Mouse (Mus musculus) intestine, embryonic 15.5 days (tissue): ENCODE results near the gene Vmn1r178. TPM values are rescaled to one million over a fixed set of nuclear protein-coding genes. Genes with fewer than 3 reads are reported as not detected.
"Not testable (repeated sequence)": the region's sequence is repeated elsewhere in the genome, so short reads cannot be mapped to it uniquely, and the experiment has no call there.

Source experiments
- ATAC-seq: fragments of 200-750 bp; cut with Nextera tagmentation; 2 replicates; pipeline ENCODE4 v1.8.0; 2017; ENCODE audit warnings: moderate TSS enrichment, moderate library complexity
- H3K27ac ChIP-seq: fragments of 300-500 bp; sonication (generic); 2 replicates; pipeline ENCODE4 v1.5.1; 2015; ENCODE audit warnings: mild to moderate bottlenecking, inconsistent platforms
- H3K27me3 ChIP-seq: fragments of 300-500 bp; sonication (generic); replicated peaks from 2 replicates; pipeline ENCODE4 v1.6.1; 2015; ENCODE audit warnings: inconsistent platforms
- H3K36me3 ChIP-seq: fragments of 300-500 bp; sonication (generic); 2 replicates; pipeline ENCODE4 v1.6.1; 2015; ENCODE audit warnings: inconsistent platforms
- H3K4me1 ChIP-seq: fragments of 300-500 bp; sonication (generic); replicated peaks from 2 replicates; pipeline ENCODE4 v1.6.1; 2015; ENCODE audit warnings: inconsistent platforms
- H3K4me2 ChIP-seq: fragments of 300-500 bp; sonication (generic); replicated peaks from 2 replicates; pipeline ENCODE4 v1.6.1; 2015; ENCODE audit warnings: mild to moderate bottlenecking, inconsistent platforms
- H3K4me3 ChIP-seq: fragments of 300-500 bp; sonication (generic); replicated peaks from 2 replicates; pipeline ENCODE4 v1.5.1; 2015; ENCODE audit warnings: inconsistent platforms
- H3K9ac ChIP-seq: fragments of 300-500 bp; sonication (generic); 2 replicates; pipeline ENCODE4 v1.6.1; 2015; ENCODE audit warnings: inconsistent platforms
- H3K9me3 ChIP-seq: fragments of 300-500 bp; sonication (generic); 2 replicates; pipeline ENCODE4 v1.6.1; 2016; ENCODE audit warnings: inconsistent platforms
- WGBS: fragments of 180-500 bp; shearing (Covaris S2); methylation state at CpG from one replicate; pipeline ENCODE4 v1.1.7; 2015; 5-methylcytosine and 5-hydroxymethylcytosine counted together
- polyA plus RNA-seq: library from polyadenylated mRNA; unstranded; fragments of >200 nt; fragmentation: Nextera tagmentation; extraction: Ambion mirVana; gene quantifications from 2 replicates; pipeline ENCODE4 v1.2.1, GENCODE M21; 2015

Gene Vmn1r178
- not detected in 2 replicates for polyA plus RNA-seq

DNA sequence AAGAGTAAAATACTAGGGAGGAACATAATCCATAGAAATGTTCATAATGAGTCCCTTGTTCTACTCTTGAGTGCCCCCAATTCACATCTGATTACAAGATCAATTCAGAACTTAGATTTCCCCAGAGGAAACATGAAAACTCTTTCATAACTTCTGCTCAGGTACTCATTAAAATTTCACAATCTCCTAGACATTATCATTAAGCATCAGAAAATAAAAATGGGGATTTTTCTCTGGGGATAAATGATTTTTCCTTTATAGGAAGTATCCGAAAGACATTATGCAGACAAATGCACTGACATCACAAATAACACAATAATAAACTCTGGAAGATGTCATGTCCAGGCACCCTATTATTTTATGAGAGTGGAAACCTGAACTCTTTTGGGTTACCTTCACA is at the start of gene Vmn1r178:
Gene Vmn1r178, plus strand, starts transcription at position 301 of the 400 bp plus-strand sequence.
- Histone ChIP-seq H3K27ac (no peak within 1 kb of the TSS), H3K4me3 (no peak within 1 kb of the TSS), H3K4me1 (no peaks in the 10 kb centered on the region), H3K9ac (no peak within 1 kb of the TSS), H3K27me3 (no peaks in the 10 kb centered on the region), H3K4me2 (no peak within 1 kb of the TSS), H3K9me3 (no peaks in the 10 kb centered on the region), H3K36me3 (no peaks in the 10 kb centered on the region)
- ATAC-seq = no peak
- WGBS = 84% methylated on average over 1 of the region's 1 CpGs

DNA sequence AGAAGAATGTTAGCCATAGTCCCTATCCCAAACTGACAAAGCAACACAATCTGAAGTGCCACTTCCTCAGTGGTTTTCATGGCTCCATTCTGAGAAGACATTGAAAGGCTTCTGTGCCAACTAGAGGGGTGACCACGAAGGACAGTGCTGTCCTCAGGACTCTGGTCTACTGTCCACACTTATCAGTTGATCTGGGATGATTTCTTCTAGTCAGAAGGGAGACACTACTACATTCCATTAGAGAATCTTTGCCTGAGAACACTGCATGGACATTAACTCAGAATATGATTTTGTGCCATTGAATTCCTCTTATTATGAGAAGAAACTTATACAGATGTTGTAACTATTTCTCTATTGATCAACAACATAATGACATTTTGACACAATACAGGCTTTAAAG is 25.5 kb upstream of the Vmn1r178 start, which contains the start of gene Vmn1r177:
Gene Vmn1r177, minus strand, starts transcription at position 101 of the 400 bp plus-strand sequence.
- not testable (repeated sequence) for ATAC-seq, H3K36me3 ChIP-seq, H3K4me2 ChIP-seq, H3K27me3 ChIP-seq, H3K9me3 ChIP-seq, H3K27ac ChIP-seq, H3K4me1 ChIP-seq, H3K9ac ChIP-seq, H3K4me3 ChIP-seq
- 10% methylated on average over 1 of the region's 1 CpGs for WGBS

DNA sequence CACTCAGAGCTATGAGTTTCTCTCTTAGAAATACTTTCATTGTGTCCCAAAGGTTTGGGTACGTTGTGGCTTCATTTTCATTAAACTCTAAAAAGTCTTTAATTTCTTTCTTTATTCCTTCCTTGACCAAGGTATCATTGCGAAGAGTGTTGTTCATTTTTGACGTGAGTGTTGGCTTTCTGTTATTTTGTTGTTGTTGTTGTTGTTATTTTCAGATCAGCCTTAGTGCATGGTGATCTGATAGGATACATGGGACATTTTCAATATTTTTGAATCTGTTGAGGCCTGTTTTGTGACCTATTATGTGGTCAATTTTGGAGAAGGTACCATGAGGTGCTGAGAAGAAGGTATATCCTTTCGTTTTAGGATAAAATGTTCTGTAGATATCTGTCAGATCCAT is 14.9 kb upstream of the Vmn1r178 start:
- H3K4me3 ChIP-seq, H3K4me2 ChIP-seq, H3K9me3 ChIP-seq, H3K9ac ChIP-seq, H3K27ac ChIP-seq, H3K27me3 ChIP-seq, H3K4me1 ChIP-seq, ATAC-seq, H3K36me3 ChIP-seq: not testable (repeated sequence)
- WGBS = 62% methylated on average over 4 of the region's 4 CpGs

DNA sequence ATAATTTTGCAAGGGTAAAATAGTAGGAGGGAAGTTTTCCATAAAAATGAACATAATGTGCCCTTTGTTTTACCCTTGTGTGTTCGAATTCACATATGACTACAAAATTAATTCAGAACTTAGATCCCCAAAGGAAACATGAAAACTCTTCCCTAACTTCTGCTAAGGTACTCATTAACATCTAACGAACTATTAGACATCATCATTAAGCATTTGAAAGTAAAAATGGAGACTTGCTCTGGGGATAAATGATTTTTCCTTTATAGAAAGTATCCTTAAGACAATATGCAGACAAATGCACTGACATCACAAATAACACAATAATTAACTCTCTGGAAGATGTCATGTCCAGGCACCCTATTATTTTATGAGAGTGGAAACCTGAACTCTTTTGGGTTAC is 34.9 kb downstream of the Vmn1r178 start, which contains the start of gene Vmn1r179:
Gene Vmn1r179, plus strand, starts transcription at position 301 of the 400 bp plus-strand sequence.
- H3K4me2 ChIP-seq = no peak within 1 kb of the TSS
- no peak for ATAC-seq
- H3K4me1 ChIP-seq = no peaks in the 10 kb centered on the region
- WGBS = 38% methylated on average over 2 of the region's 2 CpGs
- no peaks in the 10 kb centered on the region for H3K36me3 ChIP-seq
- no peaks in the 10 kb centered on the region for H3K9me3 ChIP-seq
- no peaks in the 10 kb centered on the region for H3K27me3 ChIP-seq
- H3K9ac ChIP-seq = no peak within 1 kb of the TSS
- no peak within 1 kb of the TSS for H3K27ac ChIP-seq
- no peak within 1 kb of the TSS for H3K4me3 ChIP-seq

Other genes with a start within 250 kb of the Vmn1r178 start
- gene Vmn1r172, start 233.7 kb upstream of the Vmn1r178 start, polyA plus RNA-seq = not detected in 2 replicates
- not detected in 2 replicates for gene Vmn1r173, start 191.3 kb upstream of the Vmn1r178 start, polyA plus RNA-seq
- not detected in 2 replicates for gene Vmn1r174, start 139.7 kb upstream of the Vmn1r178 start, polyA plus RNA-seq
- not detected in 2 replicates for gene Vmn1r175, start 81.4 kb upstream of the Vmn1r178 start, polyA plus RNA-seq
- not detected in 2 replicates for gene Vmn1r176, start 54.6 kb upstream of the Vmn1r178 start, polyA plus RNA-seq
- not detected in 2 replicates for gene Vmn1r177, start 25.6 kb upstream of the Vmn1r178 start, polyA plus RNA-seq
- gene Vmn1r179, start 35.0 kb downstream of the Vmn1r178 start, polyA plus RNA-seq = not detected in 2 replicates
- not detected in 2 replicates for gene Vmn1r180, start 58.6 kb downstream of the Vmn1r178 start, polyA plus RNA-seq
- gene Vmn1r181, start 82.6 kb downstream of the Vmn1r178 start, polyA plus RNA-seq = not detected in 2 replicates
- gene V1rd19, start 109.7 kb downstream of the Vmn1r178 start, polyA plus RNA-seq = not detected in 2 replicates
- not detected in 2 replicates for gene Vmn1r183, start 161.2 kb downstream of the Vmn1r178 start, polyA plus RNA-seq
- 13.6 and 15.6 TPM in 2 replicates for gene Zfp180, start 189.9 kb downstream of the Vmn1r178 start, polyA plus RNA-seq
- gene Zfp112, start 220.3 kb downstream of the Vmn1r178 start, polyA plus RNA-seq = 4.8 and 6.4 TPM in 2 replicates
- gene Zfp235, start 242.2 kb downstream of the Vmn1r178 start, polyA plus RNA-seq = 12.7 and 15.2 TPM in 2 replicates